Mouse (Mus musculus) forebrain, embryonic 11.5 days (tissue): ENCODE data around the gene Tomm40. TPM values are rescaled to one million over a fixed set of nuclear protein-coding genes. Genes with fewer than 3 reads are reported as not detected.

ENCODE experiments used
- ATAC-seq: fragments of 200-750 bp; cut with Nextera tagmentation; replicated peaks from 2 replicates; pipeline ENCODE4 v1.8.0; 2017; ENCODE audit warnings: moderate TSS enrichment; ENCODE audit not compliant: low FRiP score
- DNase-seq: peaks from one replicate; pipeline ENCODE4 v3.0.0-alpha.2; 2017; ENCODE audit warnings: low spot score
- H3K27ac ChIP-seq: fragments of 300-500 bp; sonication (generic); 2 replicates; pipeline ENCODE4 v1.5.1; 2014; ENCODE audit warnings: low read depth, low read length
- H3K27me3 ChIP-seq: fragments of 300-500 bp; sonication (generic); 2 replicates; pipeline ENCODE4 v1.6.1; 2014; ENCODE audit warnings: mild to moderate bottlenecking, low read length, mixed read lengths; ENCODE audit not compliant: control insufficient read depth, insufficient read depth
- H3K36me3 ChIP-seq: fragments of 300-500 bp; sonication (generic); 2 replicates; pipeline ENCODE4 v1.6.1; 2014; ENCODE audit warnings: mild to moderate bottlenecking, low read length, moderate library complexity, mixed read lengths; ENCODE audit not compliant: control insufficient read depth, insufficient read depth
- H3K4me1 ChIP-seq: fragments of 300-500 bp; sonication (generic); replicated peaks from 2 replicates; pipeline ENCODE4 v1.6.1; 2014; ENCODE audit warnings: low read length, mixed read lengths; ENCODE audit not compliant: control insufficient read depth, insufficient read depth
- H3K4me2 ChIP-seq: fragments of 300-500 bp; sonication (generic); 2 replicates; pipeline ENCODE4 v1.6.1; 2014; ENCODE audit warnings: low read depth, mild to moderate bottlenecking, low read length, moderate library complexity, mixed read lengths; ENCODE audit not compliant: severe bottlenecking
- H3K4me3 ChIP-seq: fragments of 300-500 bp; sonication (generic); 2 replicates; pipeline ENCODE4 v1.5.1; 2014; ENCODE audit warnings: low read depth, low read length
- H3K9ac ChIP-seq: fragments of 300-500 bp; sonication (generic); 2 replicates; pipeline ENCODE4 v1.6.1; 2014; ENCODE audit warnings: low read length
- H3K9me3 ChIP-seq: fragments of 300-500 bp; sonication (generic); 2 replicates; pipeline ENCODE4 v1.6.1; 2016; ENCODE audit warnings: low read length, mixed read lengths; ENCODE audit not compliant: control insufficient read depth
- WGBS: fragments of 180-500 bp; shearing (Covaris S2); extraction: QIAGEN DNeasy Blood & Tissue Kit; methylation state at CpG from one replicate; pipeline ENCODE4 v1.1.7; 2014; 5-methylcytosine and 5-hydroxymethylcytosine counted together
- polyA plus RNA-seq: library from polyadenylated mRNA; unstranded; fragments of >200 nt; fragmentation: Nextera tagmentation; extraction: Ambion mirVana; gene quantifications from 2 replicates; pipeline ENCODE4 v1.2.1, GENCODE M21; 2014

The Tomm40 gene
- polyA plus RNA-seq, 1 experiment from 2014 or later: 160 TPM

DNA sequence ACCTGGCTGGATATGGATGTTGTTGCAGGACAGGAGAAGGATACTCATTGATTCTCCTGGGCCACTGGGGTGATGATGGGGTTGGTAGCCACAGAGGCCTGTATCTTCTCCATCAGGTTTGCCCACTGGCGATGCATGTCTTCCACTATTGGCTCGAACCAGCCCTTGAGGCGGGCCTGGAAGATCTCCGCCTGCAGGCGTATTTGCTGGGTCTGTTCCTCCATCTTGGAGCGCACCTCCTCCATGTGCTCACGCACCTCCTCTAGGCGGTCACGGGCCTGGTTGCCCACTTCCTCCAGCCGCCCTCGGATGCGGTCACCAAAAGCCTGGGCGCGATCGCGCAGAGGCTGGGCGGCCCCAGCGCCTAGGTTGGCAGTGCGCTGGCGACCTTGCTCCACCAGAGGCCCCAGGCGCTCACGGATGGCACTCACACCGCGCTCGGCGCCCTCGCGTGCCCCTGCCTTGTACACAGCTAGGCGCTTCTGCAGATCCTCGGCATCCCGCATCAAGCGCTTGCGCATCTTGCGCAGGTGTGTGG, 18.8 kb downstream of the Tomm40 start:
- no peak overlapping the region for H3K4me3 ChIP-seq
- H3K4me2 ChIP-seq: no peak overlapping the region
- no peak overlapping the region for H3K9ac ChIP-seq
- no peak for DNase-seq
- peaks cover 6% of the 10 kb centered on the region; the same call in 1 of the 2 replicates for H3K4me1 ChIP-seq
- ATAC-seq: no peak
- no peaks in the 10 kb centered on the region; the same call in 1 of the 2 replicates for H3K9me3 ChIP-seq
- no peak overlapping the region for H3K27ac ChIP-seq
- H3K27me3 ChIP-seq: no peaks in the 10 kb centered on the region
- WGBS: 93% methylated on average over 34 of the region's 34 CpGs
- H3K36me3 ChIP-seq: no peaks in the 10 kb centered on the region; the same call in 1 of the 2 replicates

DNA sequence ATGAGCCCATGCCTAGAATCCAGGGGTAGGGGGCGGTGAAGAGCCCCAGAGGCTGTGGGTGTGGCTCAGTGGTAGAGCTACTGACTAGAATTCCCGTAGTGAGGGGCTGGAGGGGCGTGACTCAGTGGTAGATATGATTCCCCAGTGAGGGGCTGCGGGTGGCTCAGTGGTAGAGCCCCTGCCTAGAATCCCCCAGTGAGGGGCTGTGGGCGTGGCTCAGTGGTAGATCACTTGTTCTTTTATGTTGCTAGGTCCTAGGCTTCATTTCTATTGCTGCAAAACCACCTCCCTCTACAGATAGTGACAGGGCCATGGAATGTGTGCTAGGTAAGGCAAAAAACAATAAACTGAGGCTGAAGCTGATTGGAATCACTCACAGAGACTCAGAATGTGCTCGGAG, 19.4 kb downstream of the Tomm40 start:
- H3K4me2 ChIP-seq: no peak overlapping the region
- H3K27me3 ChIP-seq: no peaks in the 10 kb centered on the region
- 91% methylated on average over 6 of the region's 6 CpGs for WGBS
- H3K9ac ChIP-seq: no peak overlapping the region
- no peak overlapping the region for H3K4me3 ChIP-seq
- H3K36me3 ChIP-seq: no peaks in the 10 kb centered on the region; the same call in 1 of the 2 replicates
- ATAC-seq (no peak), DNase-seq (no peak)
- H3K4me1 ChIP-seq: peaks cover 5% of the 10 kb centered on the region; the same call in 1 of the 2 replicates
- no peaks in the 10 kb centered on the region; the same call in 1 of the 2 replicates for H3K9me3 ChIP-seq
- no peak overlapping the region for H3K27ac ChIP-seq

DNA sequence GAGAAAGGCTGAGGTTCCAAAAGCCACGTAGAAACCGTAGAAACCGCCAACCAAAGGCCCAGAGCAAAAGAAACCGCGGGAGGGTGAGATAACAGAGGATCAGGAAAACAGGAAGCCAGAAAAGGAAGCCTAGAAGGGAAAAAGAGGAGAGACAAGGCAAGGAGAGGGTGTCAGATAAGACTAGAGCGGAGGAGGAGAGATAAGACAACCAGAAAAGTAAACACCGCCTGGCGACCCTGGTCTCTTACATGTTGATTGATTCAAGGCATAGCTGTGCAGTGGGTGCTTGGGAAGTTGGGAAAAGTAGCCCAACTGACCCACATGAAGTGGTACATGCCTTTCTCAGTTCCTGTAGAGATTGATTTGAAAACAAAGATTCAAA, 20.0 kb downstream of the Tomm40 start:
- H3K9me3 ChIP-seq: no peaks in the 10 kb centered on the region; the same call in 1 of the 2 replicates
- DNase-seq (no peak), ATAC-seq (no peak)
- H3K9ac ChIP-seq: no peak overlapping the region
- no peaks in the 10 kb centered on the region; the same call in 1 of the 2 replicates for H3K36me3 ChIP-seq
- H3K4me2 ChIP-seq: no peak overlapping the region
- no peaks in the 10 kb centered on the region for H3K27me3 ChIP-seq
- H3K27ac ChIP-seq: no peak overlapping the region
- WGBS: 60% methylated on average over 8 of the region's 8 CpGs
- no peak overlapping the region for H3K4me3 ChIP-seq
- H3K4me1 ChIP-seq: peaks cover 5% of the 10 kb centered on the region; the same call in 1 of the 2 replicates

GRCm38 (mm10) chr7:19694336-19695212, 20.7 kb downstream of the Tomm40 start:
- DNase-seq (no peak), ATAC-seq (no peak)
- H3K9me3 ChIP-seq: no peaks in the 10 kb centered on the region; the same call in 1 of the 2 replicates
- H3K27ac ChIP-seq: no peak overlapping the region
- no peaks in the 10 kb centered on the region; the same call in 1 of the 2 replicates for H3K36me3 ChIP-seq
- no peak overlapping the region for H3K4me3 ChIP-seq
- H3K9ac ChIP-seq: no peak overlapping the region
- no peaks in the 10 kb centered on the region for H3K27me3 ChIP-seq
- WGBS: 87% methylated on average over 10 of the region's 10 CpGs
- H3K4me2 ChIP-seq: no peak overlapping the region
- H3K4me1 ChIP-seq: peaks cover 5% of the 10 kb centered on the region; the same call in 1 of the 2 replicates

GRCm38 (mm10) chr7:19693421-19693820, 21.8 kb downstream of the Tomm40 start:
- no peak overlapping the region for H3K27ac ChIP-seq
- no peaks in the 10 kb centered on the region for H3K27me3 ChIP-seq
- H3K4me3 ChIP-seq: no peak overlapping the region

GRCm38 (mm10) chr7:19691873-19692865, 23.1 kb downstream of the Tomm40 start, which contains the start of gene Apoc1:
Gene Apoc1 (minus strand): TSS chr7:19692660.
- H3K4me1 ChIP-seq: no peaks in the 10 kb centered on the region
- H3K9me3 ChIP-seq: no peaks in the 10 kb centered on the region; the same call in 1 of the 2 replicates
- ATAC-seq (no peak), DNase-seq (no peak)
- H3K4me3 ChIP-seq: no peak within 1 kb of the TSS
- no peaks in the 10 kb centered on the region for H3K27me3 ChIP-seq
- WGBS: 44% methylated on average over 28 of the region's 28 CpGs
- no peaks in the 10 kb centered on the region; the same call in 1 of the 2 replicates for H3K36me3 ChIP-seq
- H3K4me2 ChIP-seq: no peak within 1 kb of the TSS
- no peak within 1 kb of the TSS for H3K27ac ChIP-seq
- no peak within 1 kb of the TSS for H3K9ac ChIP-seq

More at GRCm38 (mm10) chr7:19693421-19693820, 21.8 kb downstream of the Tomm40 start:
- Histone ChIP-seq H3K4me2 (no peak overlapping the region), H3K9ac (no peak overlapping the region), H3K4me1 (0 out of 2 replicates have a peak, but pooled peaks cover 4% of the 10 kb centered on the region), H3K36me3 (no peaks in the 10 kb centered on the region; the same call in 1 of the 2 replicates), H3K9me3 (no peaks in the 10 kb centered on the region; the same call in 1 of the 2 replicates)
- 39% methylated on average over 10 of the region's 10 CpGs for WGBS
- DNase-seq (no peak), ATAC-seq (no peak)

DNA sequence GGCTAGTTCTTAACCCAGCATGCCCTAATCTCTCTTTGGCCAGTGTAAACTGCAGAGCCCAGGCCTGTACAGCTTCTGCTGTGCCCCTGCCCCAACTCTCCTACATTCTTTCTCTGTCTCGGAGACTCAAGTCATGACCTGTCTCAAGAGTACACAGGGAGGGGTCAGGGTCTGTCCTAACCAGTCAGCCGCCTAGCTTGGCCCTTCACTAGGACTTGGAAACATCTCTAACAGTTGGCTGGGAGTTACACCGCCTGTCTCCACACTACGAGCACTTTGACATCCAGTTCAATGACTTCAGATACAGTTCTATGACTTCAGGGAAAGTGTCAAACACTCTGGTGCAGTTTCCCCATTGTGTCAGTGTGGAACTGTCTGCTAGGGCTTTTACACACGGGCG, 23.8 kb downstream of the Tomm40 start:
- H3K4me2 ChIP-seq: no peak overlapping the region
- no peaks in the 10 kb centered on the region for H3K9me3 ChIP-seq
- no peak overlapping the region for H3K4me3 ChIP-seq
- no peaks in the 10 kb centered on the region; the same call in 1 of the 2 replicates for H3K36me3 ChIP-seq
- no peaks in the 10 kb centered on the region for H3K27me3 ChIP-seq
- no peak for ATAC-seq
- H3K27ac ChIP-seq: no peak overlapping the region
- no peaks in the 10 kb centered on the region for H3K4me1 ChIP-seq
- 84% methylated on average over 6 of the region's 6 CpGs for whole genome bisulfite sequencing
- no peak for DNase-seq
- H3K9ac ChIP-seq: no peak overlapping the region

GRCm38 (mm10) chr7:19690845-19691244, 24.4 kb downstream of the Tomm40 start:
- Histone ChIP-seq H3K4me1 (no peaks in the 10 kb centered on the region), H3K9ac (no peak overlapping the region), H3K36me3 (no peaks in the 10 kb centered on the region), H3K27ac (no peak overlapping the region), H3K27me3 (no peaks in the 10 kb centered on the region), H3K4me3 (no peak overlapping the region), H3K9me3 (no peaks in the 10 kb centered on the region), H3K4me2 (no peak overlapping the region)
- ATAC-seq: no peak
- WGBS: 89% methylated on average over 4 of the region's 4 CpGs
- no peak for DNase-seq
